Mouse (Mus musculus) megakaryocyte, embryonic 14.5 days (primary cell): ENCODE results near the gene Edrf1.

ENCODE experiments used
- FLI1 ChIP-seq: IDR thresholded peaks from 2 replicates; pipeline ENCODE4 v1.6.1; 2012; ENCODE audit warnings: low read length, inconsistent platforms, mixed read lengths
- GATA1 ChIP-seq: IDR thresholded peaks from 3 replicates; pipeline ENCODE4 v1.6.1; 2012; ENCODE audit warnings: mixed read lengths, low read length, inconsistent platforms, borderline replicate concordance

DNA sequence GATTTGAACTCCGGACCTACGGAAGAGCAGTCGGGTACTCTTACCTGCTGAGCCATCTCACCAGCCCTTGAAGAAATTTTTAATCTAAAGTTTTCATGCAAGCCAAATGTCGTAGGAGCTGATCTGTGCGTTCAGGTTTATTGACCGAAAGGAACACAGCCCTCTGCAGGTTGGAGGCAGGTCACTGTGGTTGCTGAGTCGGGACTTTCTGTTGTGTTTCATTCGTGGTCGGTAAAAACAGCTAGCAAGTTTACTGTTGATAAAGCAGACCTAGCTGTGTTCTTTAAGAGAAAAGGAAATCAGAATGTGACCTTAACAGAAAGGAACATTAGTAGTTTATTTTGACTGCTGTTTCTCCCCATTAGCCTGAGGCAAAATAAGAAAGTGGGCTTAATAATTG, 32.6 kb downstream of the Edrf1 start:
- TF ChIP-seq FLI1 (no peak), GATA1 (no peak)
